Mouse (Mus musculus): ENCODE measurements at regions not wholly inside any gene's neighbourhood (a gene's known extent, or its start where the extent isn't known, plus 50 kb on each side); places are given as distances from the start of the nearest gene placed in this dataset.
A peak's percentile ranks its signal among the peaks of the same experiment; 100 is the strongest.

DNA sequence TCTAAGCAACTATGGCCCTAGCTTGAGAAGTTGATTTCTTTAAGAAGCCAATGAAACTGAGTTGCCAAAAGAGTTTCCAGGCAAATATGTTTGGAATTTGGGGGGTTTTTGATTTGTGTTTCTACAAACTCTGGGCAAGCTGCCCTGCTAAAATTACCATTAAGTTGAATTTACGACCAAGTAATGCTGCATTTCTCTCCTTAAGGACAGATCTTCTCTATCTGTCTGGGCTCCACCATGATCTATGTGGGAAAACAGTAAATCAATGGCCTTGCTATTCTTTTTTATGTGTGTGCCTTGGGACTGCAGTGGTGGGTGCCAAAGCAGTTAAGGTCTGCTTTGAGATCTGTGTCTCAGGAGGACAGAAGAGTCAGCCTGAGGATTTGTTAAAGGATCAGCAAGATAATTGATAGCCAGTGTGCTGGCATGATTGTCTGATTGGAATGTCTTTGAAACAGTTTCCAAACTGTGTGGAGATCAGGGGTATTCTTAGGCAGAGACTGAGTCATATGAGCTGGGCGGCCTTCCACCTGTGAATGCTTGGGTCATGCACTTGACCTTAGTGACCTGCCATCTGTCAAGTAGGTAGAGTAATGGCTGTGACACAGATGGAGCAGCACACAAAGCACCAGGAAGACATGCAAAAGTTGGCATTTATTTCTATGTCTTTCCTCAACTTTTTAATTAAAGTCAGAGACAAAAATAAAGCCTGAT lies 91.1 kb upstream of the Pmch start:
- DNase-seq (ENCODE audit: low read depth, low spot score), result no peak

- DNase-seq (ENCODE audit: low read depth, low spot score), result no peak
Observed at GRCm38 (mm10) chr10:88008679-88009078, 82.2 kb upstream of the Pmch start.

DNA sequence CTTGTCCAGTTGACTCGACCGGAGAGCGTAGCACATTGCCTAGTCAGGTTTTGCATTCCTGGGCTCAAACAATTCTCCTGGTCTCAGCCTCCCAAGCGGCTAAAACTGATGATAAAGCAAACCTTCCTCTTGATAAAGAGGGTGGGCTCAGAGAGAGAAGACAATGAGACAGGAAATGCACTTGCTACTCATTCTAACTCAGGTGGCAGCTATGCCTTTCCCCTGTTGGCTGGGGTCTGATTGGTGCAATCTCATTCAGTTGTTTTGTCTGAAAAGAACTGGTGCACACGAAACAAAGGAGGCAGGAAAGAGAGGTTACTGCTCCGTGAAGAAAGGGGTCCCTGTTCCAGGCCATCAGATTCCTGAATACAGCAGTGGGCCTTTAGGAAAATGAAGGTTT lies 80.0 kb upstream of the Pmch start:
- peak; percentile 7 for DNase-seq (ENCODE audit: low read depth, low spot score)

DNA sequence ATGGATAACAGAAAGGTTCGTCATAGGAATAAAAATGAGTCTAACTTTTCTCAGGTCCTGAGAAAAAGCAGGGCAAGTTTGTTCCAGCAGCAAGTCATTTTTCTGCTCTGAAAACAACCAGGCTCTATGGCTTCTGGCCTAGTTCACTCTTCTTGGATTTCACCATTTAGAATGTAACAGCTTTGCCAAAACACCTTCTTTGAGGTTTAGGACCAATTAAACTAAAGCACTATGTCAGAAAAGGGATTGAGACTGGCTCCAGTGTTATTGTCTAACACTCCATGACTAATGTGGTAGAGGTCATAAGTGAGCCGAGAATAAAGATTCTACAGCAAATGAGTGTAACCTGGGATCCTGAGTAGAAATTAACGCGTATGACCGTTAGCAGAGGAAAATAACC lies 58.9 kb upstream of the Pmch start:
- no peak for DNase-seq (ENCODE audit: low read depth, low spot score)

Data from ES-CJ7 (cell line).